Mouse (Mus musculus): ENCODE data around the gene Prlhr. TPM values are rescaled to one million over a fixed set of nuclear protein-coding genes. Genes with fewer than 3 reads are reported as not detected.

Prlhr gene
- polyA plus RNA-seq, 1 experiment from 2014 or later, result 0.19 TPM

Other genes with a start within 250 kb of the Prlhr start
- gene Fam204a, start 241.6 kb downstream of the Prlhr start, polyA plus RNA-seq (2015; fragmentation: Nextera tagmentation; extraction: Ambion mirVana), result 52.5 and 58.3 TPM in 2 replicates
- 24.7 and 24.9 TPM in 2 replicates for gene Cacul1, start 112.7 kb upstream of the Prlhr start, polyA plus RNA-seq (2015; fragmentation: Nextera tagmentation; extraction: Ambion mirVana)